Mouse (Mus musculus) gastrocnemius, adult 18-20 months (tissue): ENCODE results near the gene Plin4. TPM values are rescaled to one million over a fixed set of nuclear protein-coding genes. Genes with fewer than 3 reads are reported as not detected.
"Not testable (repeated sequence)": the region's sequence is repeated elsewhere in the genome, so short reads cannot be mapped to it uniquely, and the experiment has no call there.

Source experiments
- DNase-seq: peaks from one replicate; pipeline ENCODE4 v3.0.0; 2021; ENCODE audit warnings: low spot score
- total RNA-seq, 2 experiments: library from RNA; stranded (reverse); gene quantifications; 2 replicates each; pipeline ENCODE4 v1.2.3; 2021

The Plin4 gene
- total RNA-seq, 2 experiments from 2014 or later, result 142 to 235 TPM

DNA sequence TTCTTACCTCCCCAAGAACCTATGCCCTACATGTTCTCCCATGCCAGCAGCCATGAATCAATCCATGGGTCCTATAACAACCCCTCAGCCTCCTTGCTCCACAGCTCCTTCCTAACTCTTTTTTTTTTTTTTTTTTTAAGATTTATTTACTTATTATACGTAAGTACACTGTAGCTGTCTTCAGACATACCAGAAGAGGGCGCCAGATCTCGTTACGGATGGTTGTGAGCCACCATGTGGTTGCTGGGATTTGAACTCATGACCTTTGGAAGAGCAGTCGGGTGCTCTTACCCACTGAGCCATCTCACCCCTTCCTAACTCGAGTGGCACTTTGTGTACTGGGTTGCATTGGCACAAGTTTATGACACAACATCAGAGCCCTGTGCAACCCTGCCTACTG, 43.9 kb downstream of the Plin4 start:
- DNase-seq, result not testable (repeated sequence)

DNA sequence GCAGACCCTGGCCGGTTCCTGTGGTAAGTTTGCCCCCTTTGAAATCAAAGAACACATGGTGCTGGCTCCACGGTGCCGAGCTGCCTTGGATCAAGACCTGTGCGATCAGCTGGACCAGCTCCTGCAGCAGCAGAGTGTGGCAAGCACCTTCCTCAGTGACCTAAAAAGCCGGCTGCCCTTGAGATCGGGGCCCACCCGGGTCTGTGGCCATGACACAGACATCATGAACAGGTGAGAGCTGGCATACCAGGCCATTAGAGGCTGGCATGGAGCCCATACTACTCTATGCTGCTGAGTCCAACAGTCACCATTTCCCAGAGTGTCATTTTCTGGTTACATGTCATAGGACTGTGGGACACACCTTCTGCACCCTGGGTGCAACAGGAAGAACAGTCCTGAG, 47.5 kb downstream of the Plin4 start:
- no peak for DNase-seq

DNA sequence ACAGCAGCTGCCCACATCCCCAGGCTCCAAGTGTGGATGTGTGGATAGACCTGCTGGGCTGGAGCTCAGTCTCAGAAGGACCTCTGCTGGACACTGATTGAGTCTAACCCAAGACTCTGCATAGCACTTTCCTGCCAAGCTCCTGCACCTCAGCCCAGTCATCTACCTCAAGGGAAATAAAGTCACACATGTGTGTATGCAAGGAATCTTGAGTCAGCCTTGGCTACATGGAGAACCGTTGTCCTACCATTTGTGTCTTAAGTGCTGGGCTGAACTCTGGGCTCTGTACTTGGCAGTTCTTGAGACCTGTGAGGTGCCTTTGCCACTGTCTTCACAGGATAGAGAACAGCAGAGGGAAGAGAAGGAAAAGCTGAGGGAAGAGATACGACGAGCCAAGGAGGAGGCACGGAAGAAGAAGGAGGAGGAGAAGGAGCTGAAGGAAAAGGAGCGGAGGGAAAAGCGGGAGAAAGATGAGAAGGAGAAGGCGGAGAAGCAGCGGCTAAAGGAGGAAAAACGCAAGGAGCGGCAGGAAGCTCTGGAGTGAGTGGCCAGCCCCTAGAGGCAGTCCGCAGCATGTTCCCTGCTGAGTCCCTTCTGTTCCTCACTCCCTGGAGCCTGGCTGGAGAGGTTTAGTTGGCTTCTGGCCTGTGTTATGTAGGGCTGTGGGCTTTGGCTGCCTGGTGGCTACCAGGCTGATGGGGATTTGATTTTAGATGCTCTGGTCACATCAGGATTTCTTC, 52.1 kb downstream of the Plin4 start:
- DNase-seq, result no peak

DNA sequence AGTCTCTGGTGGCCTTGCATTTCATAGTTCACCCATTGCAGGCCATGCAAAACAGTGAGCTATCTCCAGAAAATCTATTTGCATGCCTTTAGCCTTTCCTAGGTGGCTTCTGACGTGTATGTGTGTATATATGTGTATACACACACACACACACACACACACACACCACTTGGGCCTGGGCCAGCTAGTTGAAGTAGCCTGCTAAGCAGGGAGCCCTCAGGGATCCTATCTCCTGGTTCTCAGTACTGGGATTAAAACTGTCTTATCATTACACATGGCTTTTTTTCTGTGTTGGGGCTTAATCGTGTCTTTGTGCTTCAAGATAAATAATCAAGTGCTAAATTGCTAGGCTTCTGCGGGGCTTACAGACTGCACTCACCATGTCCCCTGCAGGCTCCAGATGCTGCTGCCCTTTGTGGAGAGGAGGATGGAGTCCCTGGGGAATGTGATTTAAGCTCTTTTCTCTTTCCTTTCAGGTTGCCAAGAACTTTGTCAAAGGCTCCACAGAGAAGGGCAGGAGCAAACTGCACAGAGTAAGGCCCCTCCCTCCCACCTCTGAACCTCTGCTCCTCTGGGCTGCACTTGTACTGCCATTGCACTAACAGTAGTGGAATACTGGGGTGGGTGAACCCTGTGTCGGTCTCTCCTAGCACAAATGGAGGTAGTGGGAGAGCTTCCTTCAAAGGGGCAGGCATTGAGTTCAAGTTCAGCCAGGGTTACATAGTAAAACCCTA, 53.5 kb downstream of the Plin4 start:
- DNase-seq, result no peak

DNA sequence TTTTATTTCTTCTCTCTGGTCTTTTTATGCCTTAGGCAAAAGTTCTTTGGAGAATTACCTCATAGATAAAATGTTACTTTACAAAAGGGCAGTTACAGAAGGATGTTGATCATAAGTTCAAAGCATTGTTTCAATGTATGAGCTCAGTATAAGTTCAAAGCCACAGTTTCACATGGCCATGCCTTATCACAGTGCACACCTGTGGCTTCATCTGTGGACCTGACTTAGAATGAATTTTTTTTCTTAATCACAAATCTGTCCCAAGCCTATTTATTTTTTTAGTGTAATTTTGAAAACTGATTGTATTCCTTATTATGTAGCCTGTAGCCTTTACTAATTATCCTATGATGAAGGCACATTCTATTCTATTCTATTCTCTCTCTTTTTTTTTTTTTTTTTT, 54.7 kb downstream of the Plin4 start:
- no peak for DNase-seq

DNA sequence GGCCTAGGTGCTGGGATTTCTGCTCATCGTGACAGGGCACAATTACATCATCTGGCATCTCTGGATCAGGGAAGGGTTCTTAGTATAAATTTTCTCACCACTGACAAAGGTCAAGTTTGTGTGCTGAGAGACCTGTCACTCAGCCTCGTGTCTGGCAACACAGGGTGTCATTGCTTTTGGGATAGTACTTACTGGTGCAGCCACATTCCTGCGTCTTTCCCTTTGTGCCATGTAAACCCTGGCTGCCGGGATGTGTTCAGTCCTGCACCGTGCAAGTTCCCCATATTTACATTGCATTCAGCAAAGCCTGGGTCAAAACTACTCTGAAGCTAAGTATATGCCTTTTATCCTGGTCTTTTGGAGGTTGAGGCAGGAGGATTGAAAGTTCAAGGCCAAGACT, 58.2 kb downstream of the Plin4 start:
- no peak for DNase-seq

Other genes starting within 250 kb of the Plin4 start
- gene Zfp119a, start 230.9 kb downstream of the Plin4 start, total RNA-seq, result 1 to 10 TPM; 3.8 to 4.0 TPM
- 1 to 10 TPM; 4.0 TPM for gene Zfp959, start 217.7 kb downstream of the Plin4 start, total RNA-seq
- gene Zfp119b, start 160.3 kb downstream of the Plin4 start, total RNA-seq, result 1 to 10 TPM; 3.0 to 3.2 TPM
- gene Ebi3, start 157.2 kb downstream of the Plin4 start, total RNA-seq, result under 1 TPM; 0.27 to 0.38 TPM
- gene Yju2, start 150.7 kb downstream of the Plin4 start, total RNA-seq, result 1 to 10 TPM; 7.4 to 8.0 TPM
- gene Shd, start 139.3 kb downstream of the Plin4 start, total RNA-seq, result under 1 TPM in 1 of 2 experiments, not detected in 1; 0.34 TPM
- not detected for gene Fsd1, start 123.3 kb downstream of the Plin4 start, total RNA-seq
- 1 to 10 TPM; 1.9 to 3.2 TPM for gene Stap2, start 104.2 kb downstream of the Plin4 start, total RNA-seq
- 10 to 100 TPM; 34.6 to 35.4 TPM for gene Mpnd, start 104.1 kb downstream of the Plin4 start, total RNA-seq
- gene Sh3gl1, start 73.2 kb downstream of the Plin4 start, total RNA-seq, result 1 to 10 TPM; 7.7 to 7.9 TPM
- under 1 TPM; 0.46 to 0.95 TPM for gene Chaf1a, start 69.4 kb downstream of the Plin4 start, total RNA-seq
- gene Ubxn6, start 34.8 kb downstream of the Plin4 start, total RNA-seq, result 10 to 100 TPM; 62.9 to 69.0 TPM
- 10 to 100 TPM; 23.2 to 25.5 TPM for gene Hdgfl2, start 30.2 kb downstream of the Plin4 start, total RNA-seq
- gene Plin5, start 7.8 kb upstream of the Plin4 start, total RNA-seq, result 10 to 100 TPM; 22.5 to 29.0 TPM
- gene Lrg1, start 12.2 kb upstream of the Plin4 start, total RNA-seq, result 10 to 100 TPM; 11.4 to 23.0 TPM
- gene Sema6b, start 30.5 kb upstream of the Plin4 start, total RNA-seq, result 1 to 10 TPM; 1.5 to 3.7 TPM
- under 1 TPM; 0.21 to 0.25 TPM for gene Tnfaip8l1, start 52.7 kb upstream of the Plin4 start, total RNA-seq
- gene Mydgf, start 74.1 kb upstream of the Plin4 start, total RNA-seq, result 10 to 100 TPM; 17.1 to 17.5 TPM
- 10 to 100 TPM; 35.6 to 41.6 TPM for gene Dpp9, start 109.1 kb upstream of the Plin4 start, total RNA-seq
- gene Fem1a, start 147.0 kb upstream of the Plin4 start, total RNA-seq, result 100 to 1,000 TPM; 157 to 172 TPM
- 1 to 10 TPM; 2.0 to 2.5 TPM for gene Ticam1, start 167.0 kb upstream of the Plin4 start, total RNA-seq
- 10 to 100 TPM; 32.4 to 50.3 TPM for gene Plin3, start 183.1 kb upstream of the Plin4 start, total RNA-seq
- not detected for gene Arrdc5, start 190.5 kb upstream of the Plin4 start, total RNA-seq
- under 1 TPM; 0.19 to 0.23 TPM for gene Uhrf1, start 193.5 kb upstream of the Plin4 start, total RNA-seq
- gene Kdm4b, start 216.3 kb upstream of the Plin4 start, total RNA-seq, result 10 to 100 TPM; 20.1 to 23.1 TPM